Mouse (Mus musculus) testis, adult 2 months (tissue): ENCODE results near the gene Ahrr. TPM values are rescaled to one million over a fixed set of nuclear protein-coding genes. Genes with fewer than 3 reads are reported as not detected.
A peak's percentile ranks its signal among the peaks of the same experiment; 100 is the strongest.

ENCODE experiments used
- H3K27ac ChIP-seq: fragments of 200-500 bp; 2 replicates; pipeline ENCODE4 v1.5.1; 2012; ENCODE audit warnings: low read depth, low read length; ENCODE audit not compliant: control insufficient read depth, insufficient read depth
- H3K27me3 ChIP-seq: fragments of 200-500 bp; 2 replicates; pipeline ENCODE4 v1.6.1; 2012; ENCODE audit warnings: mild to moderate bottlenecking, low read length, moderate library complexity; ENCODE audit not compliant: control insufficient read depth, insufficient read depth
- H3K36me3 ChIP-seq: fragments of 200-500 bp; 2 replicates; pipeline ENCODE4 v1.6.1; 2012; ENCODE audit warnings: mild to moderate bottlenecking, low read length; ENCODE audit not compliant: control insufficient read depth, insufficient read depth
- H3K4me1 ChIP-seq: fragments of 200-500 bp; 2 replicates; pipeline ENCODE4 v1.6.1; 2012; ENCODE audit warnings: low read length; ENCODE audit not compliant: control insufficient read depth, insufficient read depth
- H3K4me3 ChIP-seq: fragments of 200-500 bp; 2 replicates; pipeline ENCODE4 v1.5.1; 2012; ENCODE audit warnings: low read depth, mild to moderate bottlenecking, low read length, moderate library complexity, mixed read lengths; ENCODE audit not compliant: control insufficient read depth
- CTCF ChIP-seq: fragments of 200-500 bp; IDR thresholded peaks from 2 replicates; pipeline ENCODE4 v1.5.1; 2012; ENCODE audit warnings: low read depth, mild to moderate bottlenecking, inconsistent platforms, low read length, moderate library complexity; ENCODE audit not compliant: control insufficient read depth, insufficient read depth, insufficient replicate concordance
- POLR2A ChIP-seq: fragments of 200-500 bp; IDR thresholded peaks from 2 replicates; pipeline ENCODE4 v1.6.1; 2012; ENCODE audit warnings: low read depth, mild to moderate bottlenecking, inconsistent platforms, low read length, moderate library complexity; ENCODE audit not compliant: control insufficient read depth
- polyA plus RNA-seq: library from polyadenylated mRNA; depleted of rRNA; stranded (reverse); fragments of >200 nt; gene quantifications from 2 replicates; pipeline ENCODE4 v1.2.3, GENCODE M21; 2012; rRNA removed

Gene Ahrr
- polyA plus RNA-seq, 1 experiment, result 0.46 TPM

- H3K4me3 ChIP-seq, result no peak overlapping the region
- H3K27me3 ChIP-seq, result no peaks in the 10 kb centered on the region
- H3K27ac ChIP-seq, result no peak overlapping the region
- H3K4me1 ChIP-seq, result no peaks in the 10 kb centered on the region
- H3K36me3 ChIP-seq, result peaks cover 1% of the 10 kb centered on the region; the same call in 1 of the 2 replicates
- no peak for TF ChIP-seq CTCF
- TF ChIP-seq POLR2A, result no peak
These were observed 109.0 kb downstream of the Ahrr start for GRCm38 (mm10) chr13:74183011-74183695.

- H3K27ac ChIP-seq, result no peak overlapping the region
- no peaks in the 10 kb centered on the region for H3K27me3 ChIP-seq
- peaks cover 2% of the 10 kb centered on the region for H3K4me1 ChIP-seq
- no peak overlapping the region for H3K4me3 ChIP-seq
- TF ChIP-seq POLR2A (no peak), CTCF (no peak)
- peaks cover 2% of the 10 kb centered on the region for H3K36me3 ChIP-seq
These were observed 120.1 kb downstream of the Ahrr start for GRCm38 (mm10) chr13:74172036-74172435.

DNA sequence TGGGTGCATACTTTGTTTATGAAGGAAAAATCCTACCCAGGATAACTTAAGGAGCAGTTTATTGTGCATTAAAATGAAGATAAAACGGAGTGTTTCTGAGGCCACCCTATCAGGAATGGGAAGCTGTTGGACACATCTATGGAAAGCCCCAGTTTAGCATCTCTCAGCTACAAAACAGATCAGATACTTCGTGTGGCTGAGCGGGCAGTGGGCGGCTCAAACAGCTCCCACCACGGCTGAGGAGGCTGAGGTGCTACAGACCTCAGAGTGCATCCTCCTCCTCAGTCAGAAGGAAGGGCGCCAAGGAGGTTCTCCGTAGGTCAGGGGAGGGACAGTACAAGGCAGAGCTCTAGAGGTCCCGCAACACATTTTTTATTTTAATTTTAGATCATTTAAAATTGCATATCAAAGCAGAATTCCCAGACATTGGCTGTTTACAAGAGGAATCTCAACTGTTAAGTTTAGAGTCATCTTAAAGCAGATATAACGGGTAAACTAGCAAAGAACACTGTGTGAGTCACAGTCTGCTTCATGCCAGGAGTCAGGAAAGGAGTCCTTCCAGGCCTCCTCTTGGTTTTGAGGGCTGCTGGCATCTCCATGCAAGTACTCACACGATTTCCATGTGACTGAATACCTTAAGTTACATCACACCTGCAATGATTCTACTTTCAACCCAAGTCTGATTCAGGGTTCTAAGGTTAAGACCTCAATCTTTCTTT lies 122.5 kb downstream of the Ahrr start:
- no peak overlapping the region for H3K27ac ChIP-seq
- TF ChIP-seq CTCF, result no peak
- TF ChIP-seq POLR2A, result no peak
- H3K4me3 ChIP-seq, result no peak overlapping the region
- no peaks in the 10 kb centered on the region for H3K27me3 ChIP-seq
- H3K4me1 ChIP-seq, result peaks cover 15% of the 10 kb centered on the region
- H3K36me3 ChIP-seq, result no peaks in the 10 kb centered on the region; the same call in 1 of the 2 replicates

GRCm38 (mm10) chr13:74167492-74167891 lies 124.6 kb downstream of the Ahrr start:
- H3K36me3 ChIP-seq, result no peaks in the 10 kb centered on the region; the same call in 1 of the 2 replicates
- no peak for TF ChIP-seq POLR2A
- TF ChIP-seq CTCF, result no peak
- no peak overlapping the region for H3K27ac ChIP-seq
- H3K27me3 ChIP-seq, result no peaks in the 10 kb centered on the region
- H3K4me1 ChIP-seq, result peaks cover 15% of the 10 kb centered on the region
- H3K4me3 ChIP-seq, result no peak overlapping the region

DNA sequence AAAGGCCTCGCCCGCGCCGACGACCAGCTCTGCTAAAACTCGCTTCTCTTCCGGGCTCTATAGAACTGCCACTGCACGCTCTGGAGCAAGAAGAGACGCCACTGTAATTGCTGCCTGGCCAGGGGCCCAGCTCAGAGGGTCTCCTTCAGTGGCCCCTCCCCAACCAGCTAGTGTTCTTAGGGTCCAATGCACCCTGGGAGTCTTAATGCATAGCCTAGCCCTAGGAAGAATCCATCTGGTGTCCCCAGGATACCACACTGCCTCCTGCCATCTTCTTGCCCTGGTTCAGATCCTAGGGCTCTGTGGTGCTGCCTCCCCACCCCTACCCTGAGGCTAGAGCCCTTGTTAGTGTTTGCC lies 125.1 kb downstream of the Ahrr start:
- no peak for TF ChIP-seq CTCF
- TF ChIP-seq POLR2A, result no peak
- Histone ChIP-seq H3K27me3 (no peaks in the 10 kb centered on the region), H3K27ac (no peak overlapping the region)

DNA sequence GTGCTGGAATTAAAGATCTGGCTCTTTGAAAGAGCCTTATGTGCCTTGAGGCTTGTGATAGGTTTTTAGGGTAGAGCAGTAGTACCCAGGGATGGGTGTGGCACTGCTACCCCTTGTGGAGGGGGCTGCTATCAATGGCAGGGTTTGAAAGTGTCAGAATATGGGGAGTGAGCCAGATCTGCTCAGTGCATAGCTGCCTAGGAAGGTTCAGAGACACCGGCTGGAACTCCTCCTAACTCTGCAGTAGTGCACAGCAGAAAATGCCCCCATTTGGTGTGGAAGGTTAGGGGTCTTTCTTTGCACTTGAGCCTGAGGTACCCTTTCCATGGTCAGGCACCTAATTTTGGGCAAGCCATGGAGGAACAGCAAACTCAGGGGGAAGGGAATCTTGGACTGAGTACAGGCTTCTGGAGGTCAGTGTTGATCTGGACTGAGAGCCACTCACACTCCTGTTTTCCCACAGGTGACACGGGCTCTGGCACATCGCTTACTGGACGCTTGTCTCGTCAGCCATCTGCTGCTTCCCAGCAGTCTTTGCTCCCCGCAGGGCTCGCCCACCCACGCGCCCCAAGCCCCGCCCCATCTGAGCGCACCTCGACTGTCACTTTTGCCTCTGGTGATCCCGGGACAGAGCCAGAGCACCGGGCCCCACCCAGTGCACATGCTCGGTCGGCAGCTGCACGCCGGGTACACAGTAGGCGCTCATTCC lies 125.6 kb downstream of the Ahrr start:
- TF ChIP-seq CTCF (no peak), POLR2A (no peak)
- H3K4me1 ChIP-seq, result peaks cover 15% of the 10 kb centered on the region
- H3K4me3 ChIP-seq, result peak overlapping the region; percentile 53
- H3K27ac ChIP-seq, result peak overlapping the region; percentile 16; the same call in 1 of the 2 replicates
- no peaks in the 10 kb centered on the region for H3K27me3 ChIP-seq
- H3K36me3 ChIP-seq, result no peaks in the 10 kb centered on the region

More for the DNA sequence above, 125.1 kb downstream of the Ahrr start:
- Histone ChIP-seq H3K4me1 (peaks cover 15% of the 10 kb centered on the region), H3K36me3 (no peaks in the 10 kb centered on the region; the same call in 1 of the 2 replicates), H3K4me3 (peak overlapping the region; percentile 53)

Other genes with a start within 250 kb of the Ahrr start
- gene Cep72, start 230.0 kb downstream of the Ahrr start, polyA plus RNA-seq, result 63.2 and 69.1 TPM in 2 replicates
- 1.0 and 1.9 TPM in 2 replicates for gene Slc9a3, start 170.9 kb downstream of the Ahrr start, polyA plus RNA-seq
- gene Exoc3, start 83.6 kb downstream of the Ahrr start, polyA plus RNA-seq, result 28.4 and 34.2 TPM in 2 replicates
- 37.6 and 40.7 TPM in 2 replicates for gene Pdcd6, start 25.2 kb upstream of the Ahrr start, polyA plus RNA-seq
- gene Sdha, start 57.9 kb upstream of the Ahrr start, polyA plus RNA-seq, result 68.3 and 83.1 TPM in 2 replicates
- 4.7 and 5.2 TPM in 2 replicates for gene Ccdc127, start 58.0 kb upstream of the Ahrr start, polyA plus RNA-seq
- 0.06 and 0.08 TPM in 2 replicates for gene Lrrc14b, start 71.7 kb upstream of the Ahrr start, polyA plus RNA-seq
- gene Zfp72, start 98.5 kb upstream of the Ahrr start, polyA plus RNA-seq, result 2.2 and 2.3 TPM in 2 replicates
- 1.8 and 2.9 TPM in 2 replicates for gene Ftl1-ps1, start 107.4 kb upstream of the Ahrr start, polyA plus RNA-seq
- 0.35 and 0.52 TPM in 2 replicates for gene Zfp825, start 201.7 kb upstream of the Ahrr start, polyA plus RNA-seq